Mouse (Mus musculus) liver, postnatal 0 days (tissue): ENCODE measurements around the gene Slc15a1.

ENCODE experiments used
- CTCF ChIP-seq: sonication (generic); IDR thresholded peaks from 2 replicates; pipeline ENCODE4 v1.5.1; 2016; ENCODE audit warnings: antibody characterized with exemption, low read depth
- EP300 ChIP-seq: IDR thresholded peaks from 2 replicates; pipeline ENCODE4 v1.6.1; 2016; ENCODE audit warnings: antibody characterized with exemption, low read depth, mild to moderate bottlenecking

- no peak for TF ChIP-seq CTCF
- TF ChIP-seq EP300: no peak
These were observed 22.8 kb upstream of the Slc15a1 start for GRCm38 (mm10) chr14:121527883-121528282.
